Mouse (Mus musculus) heart, adult 10 weeks (tissue): ENCODE data around the gene Rai2. TPM values are rescaled to one million over a fixed set of nuclear protein-coding genes. Genes with fewer than 3 reads are reported as not detected.

Experiments used
- polyA plus RNA-seq: library from polyadenylated mRNA; stranded (reverse); fragments of 350-450 nt; fragmentation: Illumina TruSeq; extraction: RNeasy Lipid Tissue Mini Kit (QIAGEN cat#74804); gene quantifications from one replicate; pipeline ENCODE4 v1.2.3, GENCODE M21; 2014; ENCODE audit warnings: low read depth, low replicate concordance

Rai2 gene
- polyA plus RNA-seq: 34.9 TPM

GRCm38 (mm10) chrX:161716865-161717763 lies at the start of gene Rai2:
Gene Rai2, plus strand, starts transcription at chrX:161717069.

